Mouse (Mus musculus) hindbrain, embryonic 10.5 days (tissue): ENCODE data around the gene Adgrg2. TPM values are rescaled to one million over a fixed set of nuclear protein-coding genes. Genes with fewer than 3 reads are reported as not detected.

ENCODE experiments used
- DNase-seq: peaks from one replicate; pipeline ENCODE4 v3.0.0-alpha.2; 2017; ENCODE audit warnings: low spot score
- H3K27ac ChIP-seq: fragments of 300-500 bp; sonication (generic); 2 replicates; pipeline ENCODE4 v1.5.1; 2016; ENCODE audit warnings: mild to moderate bottlenecking, moderate library complexity
- H3K27me3 ChIP-seq: fragments of 300-500 bp; sonication (generic); 2 replicates; pipeline ENCODE4 v1.6.1; 2016; ENCODE audit warnings: mild to moderate bottlenecking; ENCODE audit not compliant: poor library complexity, insufficient read depth, severe bottlenecking
- H3K36me3 ChIP-seq: fragments of 300-500 bp; sonication (generic); 2 replicates; pipeline ENCODE4 v1.6.1; 2016; ENCODE audit warnings: mild to moderate bottlenecking, moderate library complexity
- H3K4me1 ChIP-seq: fragments of 300-500 bp; sonication (generic); replicated peaks from 2 replicates; pipeline ENCODE4 v1.6.1; 2016; ENCODE audit warnings: mild to moderate bottlenecking
- H3K4me3 ChIP-seq: fragments of 300-500 bp; sonication (generic); 2 replicates; pipeline ENCODE4 v1.5.1; 2016; ENCODE audit warnings: mild to moderate bottlenecking, moderate library complexity
- H3K9me3 ChIP-seq: fragments of 300-500 bp; sonication (generic); 2 replicates; pipeline ENCODE4 v1.6.1; 2016; ENCODE audit warnings: mild to moderate bottlenecking, moderate library complexity
- WGBS: fragments of 180-500 bp; shearing (Covaris S2); methylation state at CpG from one replicate; pipeline ENCODE4 v1.1.7; 2016; 5-methylcytosine and 5-hydroxymethylcytosine counted together
- polyA plus RNA-seq: library from polyadenylated mRNA; unstranded; fragments of >200 nt; fragmentation: Nextera tagmentation; extraction: Ambion mirVana; gene quantifications from 2 replicates; pipeline ENCODE4 v1.2.1, GENCODE M21; 2016

The Adgrg2 gene
- polyA plus RNA-seq, 1 experiment from 2014 or later: 0.77 TPM

DNA sequence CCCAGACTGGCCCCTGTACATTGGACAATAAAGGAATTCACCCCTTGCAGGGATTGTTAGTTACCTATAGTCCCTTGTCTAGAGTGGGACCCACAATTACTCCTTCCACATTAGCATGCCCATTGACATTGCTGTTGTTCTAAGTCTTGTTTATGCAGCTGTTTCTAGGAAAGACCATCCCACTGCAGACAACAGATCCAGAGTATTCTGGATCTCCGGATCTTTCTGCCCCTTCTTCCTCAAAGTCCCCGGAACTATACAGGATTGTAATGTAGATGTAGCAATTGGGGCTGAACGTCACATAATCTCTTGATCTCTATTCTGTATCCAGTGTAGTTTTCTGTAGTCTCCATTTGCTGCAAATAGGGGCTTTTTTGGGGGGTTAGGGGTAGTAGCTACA lies 57.9 kb downstream of the Adgrg2 start:
- Histone ChIP-seq H3K9me3 (no peaks in the 10 kb centered on the region), H3K36me3 (no peaks in the 10 kb centered on the region), H3K27me3 (peaks cover 43% of the 10 kb centered on the region), H3K27ac (no peak overlapping the region), H3K4me1 (no peaks in the 10 kb centered on the region), H3K4me3 (no peak overlapping the region)
- DNase-seq: no peak
- WGBS: 87% methylated on average over 3 of the region's 3 CpGs

DNA sequence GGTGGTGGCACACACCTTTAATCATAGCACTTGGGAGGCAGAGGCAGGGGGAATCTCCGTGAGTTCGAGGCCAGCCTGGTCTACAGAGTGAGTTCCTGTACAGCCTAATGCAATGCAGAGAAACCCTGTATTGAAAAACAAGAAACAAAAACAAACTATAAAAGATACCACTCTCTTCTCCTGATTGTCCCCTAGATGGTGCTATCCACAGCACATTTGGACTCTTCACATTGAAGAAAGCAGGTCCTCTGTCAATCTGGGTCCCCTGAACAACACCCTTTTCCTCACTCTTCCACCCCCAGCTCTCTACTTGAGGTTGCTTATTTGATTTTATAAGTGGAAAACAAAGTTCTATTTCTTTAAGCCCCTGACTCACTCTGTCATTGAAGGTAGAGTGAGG lies 58.9 kb downstream of the Adgrg2 start:
- Histone ChIP-seq H3K27me3 (peaks cover 43% of the 10 kb centered on the region), H3K4me1 (no peaks in the 10 kb centered on the region), H3K36me3 (no peaks in the 10 kb centered on the region), H3K27ac (no peak overlapping the region), H3K4me3 (no peak overlapping the region), H3K9me3 (no peaks in the 10 kb centered on the region)
- 72% methylated on average over 2 of the region's 2 CpGs for WGBS
- DNase-seq: no peak

DNA sequence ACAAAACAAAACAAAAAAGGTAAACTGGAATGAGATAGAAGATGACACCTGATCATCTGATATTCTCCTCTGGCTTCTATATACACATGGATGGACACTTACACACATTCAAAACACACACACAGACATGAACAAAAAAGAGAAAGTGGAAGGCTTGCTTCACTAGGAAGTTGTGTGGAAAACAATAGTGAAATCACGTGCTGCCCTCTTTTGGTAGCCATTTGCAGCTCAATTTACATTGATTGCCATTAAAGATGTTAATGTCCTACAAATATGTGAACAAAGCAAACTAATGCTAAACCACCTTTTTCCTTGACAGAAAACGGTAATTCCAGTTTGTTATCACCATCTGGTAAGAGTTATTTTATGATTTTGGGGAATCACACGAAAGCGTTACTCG lies 65.2 kb downstream of the Adgrg2 start:
- no peaks in the 10 kb centered on the region for H3K36me3 ChIP-seq
- H3K4me3 ChIP-seq: no peak overlapping the region
- H3K27me3 ChIP-seq: peaks cover 34% of the 10 kb centered on the region
- DNase-seq: no peak
- H3K27ac ChIP-seq: no peak overlapping the region
- H3K9me3 ChIP-seq: no peaks in the 10 kb centered on the region
- 79% methylated on average over 5 of the region's 5 CpGs for WGBS
- H3K4me1 ChIP-seq: no peaks in the 10 kb centered on the region

DNA sequence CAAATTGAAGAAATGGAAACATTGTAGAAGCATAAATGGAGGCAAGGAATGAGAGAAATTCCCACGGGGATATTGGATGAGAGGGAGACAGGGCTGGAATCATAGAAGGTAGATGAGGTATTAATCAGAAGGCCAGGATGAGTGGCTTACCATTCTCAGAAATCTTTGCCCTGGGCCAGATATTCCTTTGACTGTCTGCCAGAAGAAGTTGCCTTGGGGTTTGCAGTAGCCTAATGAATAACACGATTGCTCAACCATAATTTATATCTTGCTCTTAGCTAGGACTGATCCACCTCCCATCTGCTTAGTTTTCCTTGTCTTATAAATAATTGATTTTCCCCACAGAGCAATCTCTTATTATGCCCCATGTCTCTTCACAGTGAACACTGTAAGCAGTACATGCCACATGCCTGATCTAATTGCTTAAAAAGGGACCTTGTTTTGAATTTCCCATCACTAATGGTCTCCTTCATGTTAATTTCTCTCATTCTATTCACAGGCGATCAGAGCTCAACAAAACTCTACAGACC lies 80.8 kb downstream of the Adgrg2 start:
- H3K27me3 ChIP-seq: peaks cover 25% of the 10 kb centered on the region
- no peak overlapping the region for H3K4me3 ChIP-seq
- 83% methylated on average over 3 of the region's 3 CpGs for WGBS
- H3K27ac ChIP-seq: no peak overlapping the region
- DNase-seq: no peak
- no peaks in the 10 kb centered on the region for H3K9me3 ChIP-seq
- no peaks in the 10 kb centered on the region for H3K4me1 ChIP-seq
- no peaks in the 10 kb centered on the region for H3K36me3 ChIP-seq

DNA sequence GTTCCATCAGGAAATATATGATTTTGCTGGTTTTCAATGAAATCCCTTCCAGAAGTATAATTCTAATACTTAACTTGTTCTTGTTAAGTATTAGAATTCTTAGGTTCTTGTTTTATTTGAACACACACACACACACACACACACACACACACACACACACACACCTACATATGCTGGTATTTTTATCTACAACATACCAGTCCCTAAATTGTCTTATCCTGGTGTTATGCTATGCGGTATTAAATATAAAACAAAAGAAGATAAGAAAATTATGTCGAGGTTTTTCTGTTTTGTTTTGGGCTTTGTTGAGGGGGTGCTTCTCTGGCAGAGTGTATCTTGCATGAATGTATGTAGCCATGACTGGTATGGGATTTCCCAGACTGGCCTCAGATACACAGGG lies 99.3 kb downstream of the Adgrg2 start:
- Histone ChIP-seq H3K9me3 (no peaks in the 10 kb centered on the region), H3K27me3 (peaks cover 65% of the 10 kb centered on the region), H3K27ac (no peak overlapping the region), H3K4me3 (no peak overlapping the region), H3K4me1 (no peaks in the 10 kb centered on the region), H3K36me3 (no peaks in the 10 kb centered on the region)
- WGBS: 80% methylated on average over 2 of the region's 2 CpGs
- DNase-seq: no peak

DNA sequence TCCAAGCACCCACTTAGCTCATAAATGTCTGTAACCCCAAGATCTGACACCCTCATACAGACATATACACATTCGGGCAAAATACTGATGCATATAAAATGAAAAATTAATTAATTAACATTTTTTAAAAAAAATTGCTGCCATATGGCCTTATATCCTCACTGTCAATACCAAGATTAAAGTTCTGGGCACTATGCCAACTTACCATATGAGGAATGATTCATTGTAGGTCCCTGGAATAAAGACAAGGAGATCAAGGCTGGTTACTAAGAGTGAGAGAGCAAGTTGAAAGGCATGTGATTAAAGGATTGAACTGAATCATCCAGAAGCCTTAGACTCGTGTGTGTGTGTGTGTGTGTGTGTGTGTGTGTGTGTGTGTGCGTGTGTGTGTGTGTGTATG lies 103.8 kb downstream of the Adgrg2 start:
- Histone ChIP-seq H3K4me3 (no peak overlapping the region), H3K27me3 (peaks cover 62% of the 10 kb centered on the region), H3K36me3 (no peaks in the 10 kb centered on the region), H3K9me3 (no peaks in the 10 kb centered on the region), H3K4me1 (no peaks in the 10 kb centered on the region), H3K27ac (no peak overlapping the region)
- DNase-seq: no peak
- 73% methylated on average over 3 of the region's 3 CpGs for WGBS

DNA sequence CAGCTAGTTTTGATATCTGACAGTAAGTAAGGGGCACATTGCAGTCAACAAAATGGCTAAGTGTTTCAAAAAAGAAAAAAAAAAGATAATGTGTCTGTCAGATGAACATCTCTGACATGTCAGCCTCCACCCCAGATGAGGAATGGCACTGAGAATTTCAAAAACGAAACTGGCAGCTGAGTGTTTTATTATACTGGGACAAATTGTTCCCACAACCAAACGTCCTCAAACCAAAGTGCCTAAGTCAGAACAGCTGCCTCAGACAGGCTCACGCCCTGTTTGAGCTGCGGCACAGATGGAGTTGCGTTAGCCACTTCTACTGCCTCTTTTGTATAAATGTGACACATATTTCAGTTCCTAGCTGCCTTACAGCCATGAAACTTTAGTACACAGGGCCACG lies 104.4 kb downstream of the Adgrg2 start:
- Histone ChIP-seq H3K27ac (no peak overlapping the region), H3K4me1 (no peaks in the 10 kb centered on the region), H3K9me3 (no peaks in the 10 kb centered on the region), H3K27me3 (peaks cover 60% of the 10 kb centered on the region), H3K36me3 (no peaks in the 10 kb centered on the region), H3K4me3 (no peak overlapping the region)
- DNase-seq: no peak
- 80% methylated on average over 6 of the region's 6 CpGs for WGBS

DNA sequence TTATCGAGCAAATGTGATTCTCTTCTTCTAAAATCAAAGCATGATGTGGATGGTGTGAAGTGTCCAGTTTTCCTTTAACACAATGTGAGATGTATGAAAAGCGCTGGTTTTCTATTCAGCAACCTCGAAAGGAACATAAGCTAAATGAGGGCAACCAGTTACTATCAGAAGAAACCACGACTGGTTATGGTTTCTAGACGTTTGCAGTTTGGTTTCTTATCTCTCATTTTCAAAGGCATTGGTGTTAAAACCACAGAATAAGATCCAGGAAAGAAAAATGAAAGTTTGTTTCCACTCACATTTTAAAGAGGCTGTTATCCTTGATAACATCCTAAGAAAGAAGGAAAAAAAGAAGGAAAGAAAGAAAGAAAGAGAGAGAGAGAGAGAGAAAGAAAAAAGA lies 106.0 kb downstream of the Adgrg2 start:
- no peak for DNase-seq
- Histone ChIP-seq H3K36me3 (no peaks in the 10 kb centered on the region), H3K4me3 (no peak overlapping the region), H3K27me3 (peaks cover 55% of the 10 kb centered on the region), H3K4me1 (no peaks in the 10 kb centered on the region), H3K27ac (no peak overlapping the region), H3K9me3 (no peaks in the 10 kb centered on the region)
- 82% methylated on average over 5 of the region's 5 CpGs for WGBS

DNA sequence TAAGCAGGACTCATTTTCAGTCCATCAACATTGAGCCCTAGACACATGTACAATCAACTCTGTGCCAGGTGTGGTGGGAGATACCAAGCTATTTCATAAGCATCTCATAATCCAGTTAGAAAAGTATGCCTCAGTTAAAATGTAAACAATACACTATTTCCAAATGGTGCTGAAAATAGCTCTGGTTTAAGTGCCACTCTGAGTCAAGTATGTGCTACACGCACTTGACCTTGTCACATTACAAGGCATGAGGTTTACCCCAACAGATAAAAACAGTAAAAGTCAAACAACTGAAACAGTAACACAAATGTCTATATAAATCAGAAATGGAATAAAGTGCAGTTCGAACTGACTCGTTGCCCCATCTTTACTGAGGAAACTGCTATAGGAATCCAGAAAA lies 110.6 kb downstream of the Adgrg2 start:
- Histone ChIP-seq H3K9me3 (no peaks in the 10 kb centered on the region), H3K27ac (no peak overlapping the region), H3K27me3 (peaks cover 63% of the 10 kb centered on the region), H3K4me1 (peaks cover 9% of the 10 kb centered on the region), H3K36me3 (no peaks in the 10 kb centered on the region), H3K4me3 (no peak overlapping the region)
- 91% methylated on average over 3 of the region's 3 CpGs for WGBS
- DNase-seq: no peak

DNA sequence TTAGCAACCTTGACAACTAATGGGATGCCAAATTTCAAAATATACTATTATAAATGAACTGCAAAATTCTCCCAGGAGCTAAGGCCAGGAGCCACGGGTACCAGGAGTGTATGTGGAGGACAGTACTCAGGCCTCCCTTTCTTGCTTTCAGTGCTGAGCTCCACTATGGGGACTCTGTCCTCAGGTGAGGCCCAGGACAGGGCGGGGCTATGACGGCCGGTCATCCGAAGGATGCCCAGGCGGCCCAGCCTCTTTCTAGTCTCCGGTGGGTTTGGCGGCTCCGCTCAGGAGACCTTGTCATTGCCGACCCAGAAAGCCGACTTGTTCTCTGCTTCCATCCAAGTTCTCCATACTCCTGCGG lies 111.2 kb downstream of the Adgrg2 start:
- peak overlapping the region; percentile 91 for H3K27ac ChIP-seq
- H3K27me3 ChIP-seq: peaks cover 57% of the 10 kb centered on the region
- H3K4me3 ChIP-seq: peak overlapping the region; percentile 64
- 27% methylated on average over 12 of the region's 12 CpGs for WGBS
- H3K4me1 ChIP-seq: peaks cover 9% of the 10 kb centered on the region
- H3K36me3 ChIP-seq: no peaks in the 10 kb centered on the region
- no peaks in the 10 kb centered on the region for H3K9me3 ChIP-seq
- DNase-seq: no peak

DNA sequence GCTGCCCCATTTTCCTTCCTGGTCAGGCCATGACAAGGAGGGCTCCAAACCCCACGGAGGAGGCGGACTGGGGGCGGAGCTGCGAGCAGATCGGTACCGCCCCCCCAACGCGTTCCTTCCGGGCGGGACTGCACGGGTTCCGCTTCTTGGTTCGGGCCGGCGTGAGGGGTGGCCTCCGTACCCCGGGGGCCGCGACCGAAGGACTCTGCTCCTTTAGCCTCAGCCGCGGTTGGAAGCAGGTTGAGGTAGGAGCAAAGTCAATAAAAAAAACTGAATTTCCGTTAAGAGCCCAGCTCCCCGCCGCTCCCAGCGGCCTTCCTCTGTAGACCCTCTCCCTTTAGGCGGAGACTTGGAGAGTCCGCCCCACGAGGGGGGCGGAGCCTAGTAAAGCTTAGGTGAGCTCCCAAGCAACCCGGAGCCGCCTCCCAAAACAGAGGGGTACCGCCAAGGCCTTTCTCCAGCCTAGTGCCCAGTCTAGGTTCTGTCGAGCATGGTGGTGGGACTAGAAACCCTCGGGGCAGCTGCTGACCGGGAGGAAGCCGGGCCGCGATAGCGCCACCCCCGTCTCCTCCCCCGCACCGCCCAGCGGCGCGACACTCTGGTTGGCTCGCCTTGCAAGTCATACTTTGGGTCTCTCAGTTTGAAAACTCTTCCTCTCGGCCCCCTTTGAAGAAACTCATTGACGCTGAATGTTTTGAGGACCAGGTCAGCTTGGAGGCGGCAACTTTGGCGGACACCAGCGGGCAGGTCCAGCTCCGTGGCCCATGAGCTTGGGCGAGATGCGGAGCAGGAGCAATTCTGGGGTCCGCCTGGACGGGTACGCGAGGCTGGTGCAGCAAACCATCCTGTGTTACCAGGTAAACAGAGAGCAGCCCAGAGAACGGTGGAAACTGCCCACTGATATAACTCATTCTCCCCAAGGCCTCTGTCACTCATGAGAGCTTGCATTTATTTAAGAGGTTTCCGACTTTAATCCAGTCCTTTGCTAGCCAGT lies 111.9 kb downstream of the Adgrg2 start, which contains the start of gene Phka2:
TSS of gene Phka2 (plus strand) at position 119 of the 994 bp plus-strand sequence.
- H3K4me3 ChIP-seq: peak within 1 kb of the TSS; percentile 64
- no peaks in the 10 kb centered on the region for H3K9me3 ChIP-seq
- peaks cover 9% of the 10 kb centered on the region for H3K4me1 ChIP-seq
- 15% methylated on average over 61 of the region's 61 CpGs for WGBS
- H3K36me3 ChIP-seq: no peaks in the 10 kb centered on the region
- H3K27me3 ChIP-seq: peaks cover 57% of the 10 kb centered on the region
- peak within 1 kb of the TSS; percentile 91 for H3K27ac ChIP-seq
- peak; percentile 79 for DNase-seq

DNA sequence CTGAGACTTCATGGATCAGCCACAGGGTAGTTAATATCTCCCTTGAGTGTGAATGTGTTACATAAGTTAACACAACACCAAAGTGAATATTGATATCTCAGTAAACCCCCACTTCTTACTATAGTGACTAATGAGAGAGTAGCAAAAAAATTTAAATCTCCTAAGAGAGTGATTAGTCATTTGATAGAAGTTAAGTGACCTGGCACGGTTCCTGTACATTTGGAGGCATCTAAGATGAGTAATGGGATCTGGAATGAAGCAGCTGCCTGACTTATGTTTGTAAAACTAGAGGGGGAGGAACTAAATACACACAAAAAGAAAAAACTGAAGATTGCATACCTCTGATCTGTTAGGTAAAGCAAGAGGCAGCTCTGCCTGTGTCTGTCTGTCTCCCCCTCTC lies 118.6 kb downstream of the Adgrg2 start:
- WGBS: 83% methylated on average over 1 of the region's 1 CpGs
- no peak for DNase-seq
- Histone ChIP-seq H3K36me3 (no peaks in the 10 kb centered on the region), H3K27ac (no peak overlapping the region), H3K4me3 (no peak overlapping the region), H3K27me3 (peaks cover 45% of the 10 kb centered on the region), H3K4me1 (no peaks in the 10 kb centered on the region), H3K9me3 (no peaks in the 10 kb centered on the region)

DNA sequence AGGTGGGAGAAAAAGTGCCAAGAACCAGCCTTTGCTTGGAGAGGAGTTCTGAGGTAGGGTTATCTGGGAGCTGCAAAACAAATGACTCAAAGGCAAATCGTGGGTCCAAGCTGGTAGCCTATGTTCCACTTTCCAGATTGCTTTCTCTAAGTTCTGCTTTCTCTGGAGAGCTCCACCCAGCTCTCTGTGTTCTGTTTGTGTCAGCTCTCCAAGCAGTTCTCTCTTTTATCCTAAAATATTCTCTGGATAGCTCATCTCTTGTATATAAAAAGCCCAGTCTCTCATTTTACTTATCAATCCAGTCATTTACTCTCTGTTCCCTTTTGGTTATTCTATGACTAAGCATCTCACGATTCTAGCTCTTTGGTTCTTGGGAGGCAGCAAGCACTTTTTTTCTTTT lies 119.7 kb downstream of the Adgrg2 start:
- Histone ChIP-seq H3K9me3 (no peaks in the 10 kb centered on the region), H3K4me3 (no peak overlapping the region)
- 84% methylated on average over 2 of the region's 2 CpGs for WGBS

More for the DNA sequence above, 119.7 kb downstream of the Adgrg2 start:
- DNase-seq: no peak
- H3K27ac ChIP-seq: no peak overlapping the region
- peaks cover 37% of the 10 kb centered on the region for H3K27me3 ChIP-seq
- no peaks in the 10 kb centered on the region for H3K4me1 ChIP-seq
- H3K36me3 ChIP-seq: no peaks in the 10 kb centered on the region
